Mouse (Mus musculus) right cerebral cortex, adult 2 months (tissue): ENCODE measurements at regions not wholly inside any gene's neighbourhood (a gene's known extent, or its start where the extent isn't known, plus 50 kb on each side); places are given as distances from the start of the nearest gene placed in this dataset.

Experiments used
- DNase-seq, 2 experiments: peaks; one replicate each; pipeline ENCODE4 v3.0.0; 2021 to 2022; ENCODE audit warnings: low spot score in 2 of 2

DNA sequence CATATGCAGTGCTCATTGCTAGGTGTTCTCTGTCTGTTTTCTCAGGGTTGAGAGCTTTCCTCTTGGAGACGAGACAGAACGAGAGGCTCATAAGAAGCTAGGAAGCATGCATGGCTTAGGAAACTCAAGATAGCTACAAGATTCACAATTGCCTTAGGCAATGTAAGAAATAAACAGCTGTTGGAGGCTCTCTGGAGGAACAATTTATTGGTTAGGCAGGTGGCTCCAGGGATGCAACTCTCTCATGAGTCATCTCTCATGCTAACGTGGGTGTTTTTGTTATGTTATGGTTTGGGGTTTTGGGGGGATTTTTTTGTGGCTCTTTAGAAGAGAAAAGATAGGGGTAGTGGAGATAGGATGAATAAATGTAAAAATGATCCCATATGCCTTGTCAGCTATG, 657.2 kb downstream of the Cdk5rap2 start:
- DNase-seq: peak in 1 of 2 experiments; percentile 11

DNA sequence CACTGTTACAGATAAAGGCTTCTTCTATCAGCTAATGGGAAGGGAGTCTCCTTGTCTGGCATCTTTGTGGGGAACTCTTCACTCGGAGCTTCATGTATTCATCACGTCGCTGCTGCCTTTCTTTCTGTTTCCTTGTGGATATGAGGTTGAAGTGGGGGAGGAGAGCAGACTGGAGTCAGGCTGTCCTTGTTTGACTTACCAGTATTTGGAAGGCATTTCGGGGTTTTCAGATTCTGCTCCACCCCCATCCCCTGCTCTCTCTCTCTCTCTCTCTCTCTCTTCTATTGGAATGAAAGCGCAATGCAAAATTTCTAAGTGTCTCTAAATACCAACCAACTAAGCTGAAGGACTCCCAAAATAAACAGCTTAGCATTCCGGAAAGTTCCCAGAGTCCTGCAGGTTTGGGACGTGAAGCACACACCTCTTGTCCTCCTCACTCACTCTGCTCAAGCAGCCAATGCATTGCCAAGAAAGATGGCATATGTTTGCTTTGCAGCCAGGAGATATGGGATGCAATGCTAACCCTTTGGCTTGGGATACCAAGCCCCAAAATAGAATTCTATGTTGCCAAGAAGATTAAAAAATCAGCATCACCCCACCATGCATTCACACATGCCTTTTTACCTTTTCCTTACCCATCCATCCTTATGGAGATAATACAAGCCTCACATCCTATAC, 670.3 kb downstream of the Cdk5rap2 start:
- no peak for DNase-seq
